Mouse (Mus musculus): Measurements from ENCODE around the gene Gcm1. TPM values are rescaled to one million over a fixed set of nuclear protein-coding genes. Genes with fewer than 3 reads are reported as not detected.

Gene Gcm1
- not detected in 2 replicates for polyA plus RNA-seq (2021; fragmentation: Nextera tagmentation)
- long read RNA-seq, experiment 1 = 0 reads
- long read RNA-seq, experiment 2 = 0 reads

DNA sequence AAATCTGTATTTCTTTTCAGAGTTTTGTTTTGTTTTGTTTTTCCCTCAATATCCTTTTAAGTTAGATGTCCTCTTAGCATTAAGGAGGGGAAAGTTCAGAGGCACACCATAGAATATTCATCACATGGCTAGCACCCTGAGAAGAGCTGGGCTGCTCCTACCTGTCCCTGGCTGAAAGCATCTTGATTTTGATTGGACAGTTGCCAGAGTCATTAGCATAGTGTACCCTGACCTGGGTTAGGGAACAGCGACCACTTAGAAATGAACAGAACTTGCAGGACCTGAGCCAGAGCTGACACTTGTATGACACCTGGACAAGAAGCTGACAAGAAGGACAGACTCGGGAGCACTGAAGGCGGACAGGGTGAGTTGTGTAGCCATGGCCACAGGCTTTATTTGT is at the start of gene Gcm1:
Gene Gcm1, plus strand, starts transcription at position 248 of the 400 bp plus-strand sequence.

DNA sequence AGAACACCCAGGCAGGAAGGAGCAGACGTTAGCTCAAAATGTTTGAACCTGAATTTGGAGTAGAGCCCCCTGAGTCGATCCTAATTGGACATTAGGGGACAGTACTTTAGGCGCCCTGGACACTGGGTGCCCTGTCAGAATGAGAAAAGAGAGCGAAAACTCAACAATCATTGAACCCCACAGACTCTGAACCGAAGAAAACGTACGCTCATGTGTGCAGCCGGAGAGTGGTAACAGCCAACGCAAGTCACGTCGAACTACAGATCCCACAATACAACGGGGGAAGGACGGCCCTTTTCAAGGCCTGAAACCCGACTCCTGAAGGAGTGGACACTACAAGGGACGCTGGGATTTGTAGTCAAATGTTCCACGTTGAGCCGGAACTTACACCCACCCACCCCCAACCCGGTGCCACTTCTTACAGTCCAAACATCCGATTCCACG is 57.1 kb downstream of the Gcm1 start, which contains the start of the genes Fbxo9 and Ick:
Gene Fbxo9, minus strand, starts transcription at position 270 of the 444 bp plus-strand sequence.
Gene Ick, plus strand, starts transcription at position 397 of the 444 bp plus-strand sequence.

Other genes starting within 250 kb of the Gcm1 start
- 45.4 and 51.1 TPM in 2 replicates for gene Elovl5, start 134.6 kb upstream of the Gcm1 start, polyA plus RNA-seq (2021; fragmentation: Nextera tagmentation)
- gene Fbxo9, start 57.1 kb downstream of the Gcm1 start, polyA plus RNA-seq (2021; fragmentation: Nextera tagmentation) = 90.2 and 94.7 TPM in 2 replicates
- 8.2 and 9.2 TPM in 2 replicates for gene Ick, start 57.3 kb downstream of the Gcm1 start, polyA plus RNA-seq (2021; fragmentation: Nextera tagmentation)
- gene Gsta4, start 130.8 kb downstream of the Gcm1 start, polyA plus RNA-seq (2021; fragmentation: Nextera tagmentation) = 143 and 164 TPM in 2 replicates
- gene Gsta1, start 178.7 kb downstream of the Gcm1 start, polyA plus RNA-seq (2021; fragmentation: Nextera tagmentation) = 0.28 TPM in 1 of 2 replicates, not detected in the other
- not detected in 2 replicates for gene Gm3776, start 205.2 kb downstream of the Gcm1 start, polyA plus RNA-seq (2021; fragmentation: Nextera tagmentation)
- not detected in 2 replicates for gene Gm10639, start 238.0 kb downstream of the Gcm1 start, polyA plus RNA-seq (2021; fragmentation: Nextera tagmentation)

Data from layer of hippocampus, adult 6 months (tissue).